Mouse (Mus musculus) intestine, embryonic 14.5 days (tissue): ENCODE data around the gene Gna12. TPM values are rescaled to one million over a fixed set of nuclear protein-coding genes. Genes with fewer than 3 reads are reported as not detected.

Experiments
- ATAC-seq: fragments of 200-750 bp; cut with Nextera tagmentation; replicated peaks from 2 replicates; pipeline ENCODE4 v1.8.0; 2017; ENCODE audit warnings: low read depth, moderate number of reproducible peaks, moderate TSS enrichment, moderate library complexity; ENCODE audit not compliant: low FRiP score, low TSS enrichment
- DNase-seq: peaks from one replicate; pipeline ENCODE4 v3.0.0-alpha.2; 2018; ENCODE audit warnings: low spot score
- H3K27ac ChIP-seq: fragments of 300-500 bp; sonication (generic); 2 replicates; pipeline ENCODE4 v1.5.1; 2014; ENCODE audit warnings: low read depth, mild to moderate bottlenecking, control low read depth
- H3K27me3 ChIP-seq: fragments of 300-500 bp; sonication (generic); replicated peaks from 2 replicates; pipeline ENCODE4 v1.6.1; 2014; ENCODE audit warnings: low read length, control low read depth; ENCODE audit not compliant: control insufficient read depth, insufficient read depth
- H3K36me3 ChIP-seq: fragments of 300-500 bp; sonication (generic); 2 replicates; pipeline ENCODE4 v1.6.1; 2014; ENCODE audit warnings: low read length, control low read depth; ENCODE audit not compliant: control insufficient read depth, insufficient read depth
- H3K4me1 ChIP-seq: fragments of 300-500 bp; sonication (generic); replicated peaks from 2 replicates; pipeline ENCODE4 v1.6.1; 2014; ENCODE audit warnings: low read length, control low read depth, mixed read lengths; ENCODE audit not compliant: control insufficient read depth, insufficient read depth
- H3K4me2 ChIP-seq: fragments of 300-500 bp; sonication (generic); 2 replicates; pipeline ENCODE4 v1.6.1; 2014; ENCODE audit warnings: low read length
- H3K4me3 ChIP-seq: fragments of 300-500 bp; sonication (generic); 2 replicates; pipeline ENCODE4 v1.5.1; 2014; ENCODE audit warnings: low read depth, low read length, control low read depth, mixed read lengths
- H3K9ac ChIP-seq: fragments of 300-500 bp; sonication (generic); 2 replicates; pipeline ENCODE4 v1.6.1; 2014; ENCODE audit warnings: mild to moderate bottlenecking, low read length
- H3K9me3 ChIP-seq: fragments of 300-500 bp; sonication (generic); 2 replicates; pipeline ENCODE4 v1.6.1; 2016; ENCODE audit warnings: low read length, control low read depth; ENCODE audit not compliant: control insufficient read depth
- WGBS: fragments of 180-500 bp; shearing (Covaris S2); extraction: QIAGEN DNeasy Blood & Tissue Kit; methylation state at CpG from one replicate; pipeline ENCODE4 v1.1.7; 2014; 5-methylcytosine and 5-hydroxymethylcytosine counted together
- polyA plus RNA-seq: library from polyadenylated mRNA; unstranded; fragments of >200 nt; fragmentation: Nextera tagmentation; extraction: Ambion mirVana; gene quantifications from 2 replicates; pipeline ENCODE4 v1.2.1, GENCODE M21; 2014

Gna12 gene
- polyA plus RNA-seq, 1 experiment from 2014 or later, result 17.7 TPM

DNA sequence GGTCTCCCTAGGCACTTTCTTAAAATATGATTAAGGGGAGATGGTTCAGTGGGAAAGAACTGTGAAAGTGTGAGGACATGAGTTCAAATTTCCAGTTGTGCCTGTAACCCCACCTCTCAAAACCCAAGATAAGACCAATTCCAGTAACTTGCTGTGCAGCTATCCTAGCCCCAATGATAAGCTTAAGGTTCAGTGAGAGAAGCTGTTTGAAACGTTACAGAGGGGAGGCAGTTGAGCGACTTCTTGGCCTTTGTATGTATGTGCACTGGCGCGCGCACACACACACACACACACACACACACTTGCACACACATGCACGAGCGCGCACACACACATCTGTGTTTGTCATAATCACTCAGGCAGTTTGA lies 817 bp upstream of the Gna12 start:
- H3K9me3 ChIP-seq, result no peaks in the 10 kb centered on the region
- peaks cover 27% of the 10 kb centered on the region for H3K4me1 ChIP-seq
- peak overlapping the region; percentile 50 for H3K4me2 ChIP-seq
- H3K36me3 ChIP-seq, result no peaks in the 10 kb centered on the region
- WGBS, result 77% methylated on average over 8 of the region's 8 CpGs
- DNase-seq (no peak), ATAC-seq (no peak)
- H3K4me3 ChIP-seq, result 0 out of 2 replicates have a peak overlapping the region, but pooled peaks have one; percentile 85
- no peak overlapping the region for H3K27ac ChIP-seq
- H3K9ac ChIP-seq, result no peak overlapping the region
- no peaks in the 10 kb centered on the region for H3K27me3 ChIP-seq

DNA sequence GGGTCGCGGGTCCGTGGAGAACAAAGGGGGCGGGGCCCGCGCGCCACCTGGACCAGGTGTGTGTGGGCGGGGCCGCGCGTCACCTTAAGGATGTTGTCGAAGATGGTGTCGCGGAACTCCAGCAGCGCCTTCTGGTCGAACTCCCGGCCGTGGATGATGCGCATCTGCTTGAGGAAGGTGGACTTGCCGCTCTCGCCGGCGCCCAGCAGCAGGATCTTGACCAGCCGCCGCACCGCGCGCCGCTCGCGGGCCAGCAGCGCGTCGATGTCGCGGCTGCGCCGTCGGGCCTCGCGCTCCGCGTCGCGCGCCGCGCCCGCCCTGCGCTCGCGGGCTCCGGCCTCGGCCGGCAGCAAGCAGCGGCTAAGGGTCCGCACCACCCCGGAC lies 328 bp downstream of the Gna12 start:
- Histone ChIP-seq H3K27me3 (no peaks in the 10 kb centered on the region), H3K27ac (peak overlapping the region; percentile 43; the same call in 1 of the 2 replicates), H3K4me1 (peaks cover 27% of the 10 kb centered on the region), H3K9ac (peak overlapping the region; percentile 83), H3K4me3 (peak overlapping the region; percentile 85), H3K9me3 (no peaks in the 10 kb centered on the region), H3K36me3 (no peaks in the 10 kb centered on the region), H3K4me2 (peak overlapping the region; percentile 87)
- peak; percentile 80 for DNase-seq
- under 1% methylated on average over 58 of the region's 58 CpGs for WGBS
- ATAC-seq, result peak; percentile 32; the same call in 1 of the 2 replicates

DNA sequence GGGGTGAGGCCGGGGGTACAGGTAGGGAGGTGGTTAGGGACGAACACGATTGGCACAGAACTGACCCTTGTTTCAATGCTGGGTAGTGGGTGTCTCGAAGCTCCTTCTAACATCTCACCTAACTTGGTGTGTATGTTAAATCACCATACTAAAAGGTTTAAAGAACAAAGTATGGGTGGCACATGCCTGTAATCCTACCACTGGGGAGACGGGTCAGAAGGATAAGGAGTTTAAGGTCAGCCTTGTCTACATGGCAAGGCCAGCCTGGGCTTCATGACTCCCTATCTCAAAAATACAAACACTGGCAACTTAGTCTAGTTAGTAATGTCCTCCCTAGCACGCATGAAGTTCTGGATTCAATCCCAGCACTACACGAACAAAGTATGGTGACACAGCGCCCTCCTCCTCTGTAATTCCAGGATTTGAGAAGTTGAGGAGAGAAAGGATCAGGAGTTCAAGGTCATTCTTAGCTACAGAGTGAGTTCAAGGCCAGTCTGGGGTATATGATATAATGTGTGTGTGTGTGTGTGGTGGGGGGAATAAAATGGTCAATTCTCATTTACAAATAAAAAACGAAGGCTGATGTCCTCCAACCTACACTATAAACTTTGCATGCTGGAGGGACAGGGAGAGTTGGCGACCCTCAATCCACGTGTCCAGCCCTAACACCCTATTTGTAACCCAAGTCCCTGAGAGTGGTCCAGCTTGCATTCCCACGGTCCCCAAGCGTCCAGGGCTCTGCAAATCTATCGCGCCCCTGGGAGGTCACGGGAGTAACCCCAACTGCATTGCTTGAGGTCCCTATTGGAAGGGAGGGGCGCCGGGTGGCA lies 935 bp downstream of the Gna12 start:
- peak overlapping the region; percentile 83 for H3K9ac ChIP-seq
- no peaks in the 10 kb centered on the region for H3K27me3 ChIP-seq
- H3K9me3 ChIP-seq, result no peaks in the 10 kb centered on the region
- peak overlapping the region; percentile 85 for H3K4me3 ChIP-seq
- peaks cover 27% of the 10 kb centered on the region for H3K4me1 ChIP-seq
- DNase-seq, result no peak
- WGBS, result 34% methylated on average over 18 of the region's 18 CpGs
- H3K4me2 ChIP-seq, result peak overlapping the region; percentile 87
- H3K27ac ChIP-seq, result peak overlapping the region; percentile 43; the same call in 1 of the 2 replicates
- H3K36me3 ChIP-seq, result no peaks in the 10 kb centered on the region
- peak; percentile 1; the same call in 1 of the 2 replicates for ATAC-seq

DNA sequence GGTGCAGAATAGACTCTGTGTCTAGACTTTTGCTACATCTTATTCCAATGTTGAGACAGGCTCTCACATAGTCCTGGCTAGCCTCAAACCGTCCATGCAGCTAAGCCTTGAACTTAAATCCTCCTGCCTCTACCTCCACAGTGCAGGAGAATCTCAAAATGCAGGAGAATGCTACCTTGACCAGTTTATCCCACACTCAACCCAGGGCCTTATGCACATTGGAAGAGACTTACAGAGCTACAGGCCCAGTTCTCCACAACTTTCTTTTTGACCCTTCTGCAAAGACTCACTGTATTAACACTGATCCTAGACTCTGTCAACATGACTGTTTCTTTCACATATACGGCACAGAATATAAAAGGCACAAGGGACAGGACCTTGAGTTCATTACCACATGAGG lies 1.9 kb downstream of the Gna12 start:
- H3K9ac ChIP-seq, result peak overlapping the region; percentile 23
- H3K36me3 ChIP-seq, result no peaks in the 10 kb centered on the region
- peak overlapping the region; percentile 85 for H3K4me3 ChIP-seq

GRCm38 (mm10) chr5:140827896-140828295 lies 2.3 kb downstream of the Gna12 start:
- DNase-seq (no peak), ATAC-seq (no peak)
- H3K9me3 ChIP-seq, result no peaks in the 10 kb centered on the region
- WGBS, result 26% methylated on average over 8 of the region's 8 CpGs
- peak overlapping the region; percentile 87 for H3K4me2 ChIP-seq
- no peaks in the 10 kb centered on the region for H3K27me3 ChIP-seq
- H3K9ac ChIP-seq, result peak overlapping the region; percentile 23
- H3K4me3 ChIP-seq, result peak overlapping the region; percentile 85
- H3K36me3 ChIP-seq, result no peaks in the 10 kb centered on the region
- peaks cover 27% of the 10 kb centered on the region for H3K4me1 ChIP-seq
- peak overlapping the region; percentile 30; the same call in 1 of the 2 replicates for H3K27ac ChIP-seq

More for the DNA sequence above, 1.9 kb downstream of the Gna12 start:
- Histone ChIP-seq H3K9me3 (no peaks in the 10 kb centered on the region), H3K27ac (peak overlapping the region; percentile 30; the same call in 1 of the 2 replicates), H3K27me3 (no peaks in the 10 kb centered on the region), H3K4me2 (peak overlapping the region; percentile 87), H3K4me1 (peaks cover 27% of the 10 kb centered on the region)
- WGBS, result 63% methylated on average over 2 of the region's 2 CpGs
- DNase-seq (no peak), ATAC-seq (no peak)

GRCm38 (mm10) chr5:140827413-140827812 lies 2.8 kb downstream of the Gna12 start:
- 0 out of 2 replicates have a peak overlapping the region, but pooled peaks have one; percentile 85 for H3K4me3 ChIP-seq
- H3K27ac ChIP-seq, result peak overlapping the region; percentile 30; the same call in 1 of the 2 replicates
- H3K4me1 ChIP-seq, result peaks cover 27% of the 10 kb centered on the region
- WGBS, result 49% methylated on average over 2 of the region's 2 CpGs
- ATAC-seq (no peak), DNase-seq (no peak)
- H3K9ac ChIP-seq, result no peak overlapping the region; the same call in 1 of the 2 replicates
- no peaks in the 10 kb centered on the region for H3K36me3 ChIP-seq
- no peaks in the 10 kb centered on the region for H3K27me3 ChIP-seq
- peak overlapping the region; percentile 87 for H3K4me2 ChIP-seq
- no peaks in the 10 kb centered on the region for H3K9me3 ChIP-seq

DNA sequence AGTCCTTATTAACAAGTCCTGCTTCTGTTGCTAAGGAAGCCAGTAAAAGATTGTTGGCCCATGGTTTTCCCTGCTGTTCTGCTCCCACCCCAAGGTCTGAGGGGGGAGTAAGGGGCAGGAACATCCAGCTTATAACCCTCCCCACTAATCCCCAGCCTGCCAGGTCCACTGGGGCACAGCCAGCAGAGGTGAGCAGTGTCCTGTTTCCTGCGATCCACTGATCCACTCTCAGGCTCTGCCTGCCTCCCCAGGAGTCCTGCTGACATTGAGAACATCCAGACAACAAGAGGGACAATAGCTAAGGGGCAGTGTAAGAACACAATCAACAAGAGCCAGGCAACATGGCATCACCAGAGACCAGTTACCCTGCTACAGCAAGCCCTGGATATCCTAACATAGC lies 3.4 kb downstream of the Gna12 start:
- no peak overlapping the region for H3K9ac ChIP-seq
- H3K27ac ChIP-seq, result no peak overlapping the region
- no peaks in the 10 kb centered on the region for H3K27me3 ChIP-seq
- DNase-seq (no peak), ATAC-seq (no peak)
- 0 out of 2 replicates have a peak overlapping the region, but pooled peaks have one; percentile 87 for H3K4me2 ChIP-seq
- no peak overlapping the region for H3K4me3 ChIP-seq
- no peaks in the 10 kb centered on the region for H3K9me3 ChIP-seq
- peaks cover 27% of the 10 kb centered on the region for H3K4me1 ChIP-seq
- no peaks in the 10 kb centered on the region for H3K36me3 ChIP-seq
- 19% methylated on average over 1 of the region's 1 CpGs for WGBS

GRCm38 (mm10) chr5:140826118-140826517 lies 4.1 kb downstream of the Gna12 start:
- Histone ChIP-seq H3K4me2 (no peak overlapping the region), H3K27me3 (no peaks in the 10 kb centered on the region), H3K4me1 (peaks cover 30% of the 10 kb centered on the region), H3K9ac (no peak overlapping the region), H3K36me3 (no peaks in the 10 kb centered on the region), H3K9me3 (no peaks in the 10 kb centered on the region), H3K4me3 (no peak overlapping the region), H3K27ac (no peak overlapping the region)
- ATAC-seq (no peak), DNase-seq (no peak)
- 92% methylated on average over 1 of the region's 1 CpGs for WGBS
